Mouse (Mus musculus) C2C12 (cell line): Measurements from ENCODE around the gene Col5a2.

Experiments used
- CTCF ChIP-seq: IDR thresholded peaks from one replicate; pipeline ENCODE4 v1.5.1; 2011; ENCODE audit not compliant: control insufficient read depth, insufficient read depth, insufficient read length
- MYOD1 ChIP-seq: IDR thresholded peaks from one replicate; pipeline ENCODE4 v1.6.1; 2011; ENCODE audit warnings: low read depth; ENCODE audit not compliant: control insufficient read depth, insufficient read length

DNA sequence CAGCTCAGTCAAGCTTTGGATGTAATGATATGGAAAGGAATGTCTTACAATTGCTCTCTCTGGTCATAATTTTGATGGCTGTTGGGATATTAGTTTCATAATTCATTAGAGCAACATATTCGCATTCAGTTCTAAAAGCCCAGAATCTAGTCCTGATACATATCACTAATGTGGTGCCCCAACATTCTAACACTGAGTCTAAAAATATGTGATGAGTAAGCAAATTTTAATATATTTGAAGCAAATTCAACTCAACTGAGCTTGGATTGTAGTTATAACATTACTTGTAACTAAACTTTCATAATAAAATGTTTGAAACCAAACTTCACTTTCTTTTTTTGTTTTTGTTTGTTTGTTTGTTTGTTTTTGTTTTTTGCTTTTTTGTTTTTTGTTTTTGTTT lies 173.9 kb downstream of the Col5a2 start:
- TF ChIP-seq CTCF (no peak), MYOD1 (no peak)
